Mouse (Mus musculus) kidney, adult 2 months (tissue): Measurements from ENCODE around the gene Foxp1.

Source experiments
- CTCF ChIP-seq: fragments of 200-500 bp; conservative IDR thresholded peaks from 2 replicates; pipeline ENCODE4 v1.5.1; 2011; ENCODE audit warnings: low read depth, mild to moderate bottlenecking, control low read depth, low read length, moderate library complexity, mixed read lengths; ENCODE audit not compliant: insufficient read depth, insufficient read length
- POLR2A ChIP-seq: fragments of 200-500 bp; IDR thresholded peaks from one replicate; pipeline ENCODE4 v1.6.1; 2011; ENCODE audit warnings: low read depth, low read length, control low read depth

- TF ChIP-seq CTCF (no peak), POLR2A (no peak)
These were observed 143.4 kb downstream of the Foxp1 start for GRCm38 (mm10) chr6:99378997-99379710.
